Mouse (Mus musculus) liver, adult 2 months (tissue): ENCODE results near the gene Rcc1l. TPM values are rescaled to one million over a fixed set of nuclear protein-coding genes. Genes with fewer than 3 reads are reported as not detected.

ENCODE experiments used
- DNase-seq: peaks from one replicate; pipeline ENCODE4 v3.0.0-alpha.2; 2011; ENCODE audit warnings: low read depth, low spot score; ENCODE audit errors: extremely low read depth
- H3K27ac ChIP-seq: fragments of 200-500 bp; replicated peaks from 2 replicates; pipeline ENCODE4 v1.5.1; 2012; ENCODE audit warnings: low read depth, mild to moderate bottlenecking, control low read depth, inconsistent platforms, low read length; ENCODE audit not compliant: insufficient read depth
- H3K27me3 ChIP-seq: fragments of 200-500 bp; 2 replicates; pipeline ENCODE4 v1.6.1; 2012; ENCODE audit warnings: mild to moderate bottlenecking, moderate library complexity, low read length, inconsistent platforms; ENCODE audit not compliant: control insufficient read depth, insufficient read depth
- H3K36me3 ChIP-seq: fragments of 200-500 bp; 2 replicates; pipeline ENCODE4 v1.6.1; 2012; ENCODE audit warnings: low read length, inconsistent platforms; ENCODE audit not compliant: control insufficient read depth, insufficient read depth
- H3K4me1 ChIP-seq: fragments of 200-500 bp; 2 replicates; pipeline ENCODE4 v1.6.1; 2011; ENCODE audit warnings: low read length; ENCODE audit not compliant: control insufficient read depth, insufficient read depth
- H3K4me3 ChIP-seq: fragments of 200-500 bp; 2 replicates; pipeline ENCODE4 v1.5.1; 2011; ENCODE audit warnings: low read depth, mild to moderate bottlenecking, control low read depth, low read length, moderate library complexity; ENCODE audit not compliant: insufficient read depth
- H3K79me2 ChIP-seq: fragments of 200-500 bp; 2 replicates; pipeline ENCODE4 v1.6.1; 2012; ENCODE audit warnings: inconsistent platforms, mild to moderate bottlenecking, low read length, moderate library complexity; ENCODE audit not compliant: control insufficient read depth, insufficient read depth
- H3K9ac ChIP-seq: fragments of 200-500 bp; 2 replicates; pipeline ENCODE4 v1.6.1; 2012; ENCODE audit warnings: low read depth, mild to moderate bottlenecking, control low read depth, inconsistent platforms, low read length
- CTCF ChIP-seq: fragments of 200-500 bp; IDR thresholded peaks from 2 replicates; pipeline ENCODE4 v1.5.1; 2011; ENCODE audit warnings: low read depth, low read length, control low read depth
- POLR2A ChIP-seq: fragments of 200-500 bp; IDR thresholded peaks from 2 replicates; pipeline ENCODE4 v1.6.1; 2011; ENCODE audit warnings: low read length, control low read depth; ENCODE audit not compliant: insufficient read depth; ENCODE audit errors: extremely low read depth
- WGBS: fragments of 180-500 bp; shearing (Covaris S2); methylation state at CpG from one replicate; pipeline ENCODE4 v1.1.7; 2018; 5-methylcytosine and 5-hydroxymethylcytosine counted together
- polyA plus RNA-seq: library from polyadenylated mRNA; depleted of rRNA; stranded (reverse); fragments of >200 nt; gene quantifications from 2 replicates; pipeline ENCODE4 v1.2.3, GENCODE M21; 2012
- total RNA-seq: library from RNA; depleted of rRNA; stranded (reverse); fragments of >200 nt; gene quantifications from 2 replicates; pipeline ENCODE4 v1.2.3, GENCODE M21; 2014

The Rcc1l gene
- total and polyA plus RNA-seq, 2 experiments, result 9.9 to 16.4 TPM

- H3K27ac ChIP-seq, result no peak overlapping the region
- H3K79me2 ChIP-seq, result no peaks in the 10 kb centered on the region
- WGBS, result 83% methylated on average over 5 of the region's 5 CpGs
- no peak overlapping the region for H3K9ac ChIP-seq
- no peaks in the 10 kb centered on the region for H3K4me1 ChIP-seq
- no peak for DNase-seq
- H3K4me3 ChIP-seq, result no peak overlapping the region
- H3K27me3 ChIP-seq, result no peaks in the 10 kb centered on the region
- H3K36me3 ChIP-seq, result no peaks in the 10 kb centered on the region
- TF ChIP-seq CTCF (no peak), POLR2A (no peak)
Observed at GRCm38 (mm10) chr5:134114981-134115380, 61.6 kb downstream of the Rcc1l start.

GRCm38 (mm10) chr5:134105829-134106228 is 70.7 kb downstream of the Rcc1l start:
- Histone ChIP-seq H3K36me3 (no peaks in the 10 kb centered on the region), H3K27me3 (no peaks in the 10 kb centered on the region), H3K79me2 (no peaks in the 10 kb centered on the region), H3K4me3 (no peak overlapping the region), H3K9ac (no peak overlapping the region), H3K27ac (no peak overlapping the region), H3K4me1 (no peaks in the 10 kb centered on the region)
- no peak for TF ChIP-seq CTCF
- no peak for DNase-seq
- 78% methylated on average over 8 of the region's 8 CpGs for WGBS

- 87% methylated on average over 6 of the region's 6 CpGs for WGBS
Observed at GRCm38 (mm10) chr5:134102720-134103119, 73.9 kb downstream of the Rcc1l start.

GRCm38 (mm10) chr5:134101883-134102282 is 74.7 kb downstream of the Rcc1l start:
- Histone ChIP-seq H3K27me3 (no peaks in the 10 kb centered on the region), H3K36me3 (no peaks in the 10 kb centered on the region), H3K4me1 (peaks cover 5% of the 10 kb centered on the region; the same call in 1 of the 2 replicates), H3K79me2 (no peaks in the 10 kb centered on the region), H3K9ac (no peak overlapping the region), H3K27ac (no peak overlapping the region), H3K4me3 (no peak overlapping the region)
- peak; percentile 76 for DNase-seq
- no peak for TF ChIP-seq POLR2A
- TF ChIP-seq CTCF, result no peak
- 25% methylated on average over 5 of the region's 5 CpGs for WGBS

More at GRCm38 (mm10) chr5:134102720-134103119, 73.9 kb downstream of the Rcc1l start:
- H3K27ac ChIP-seq, result no peak overlapping the region
- no peaks in the 10 kb centered on the region for H3K36me3 ChIP-seq
- no peak for DNase-seq
- H3K79me2 ChIP-seq, result no peaks in the 10 kb centered on the region
- H3K9ac ChIP-seq, result no peak overlapping the region
- no peak overlapping the region for H3K4me3 ChIP-seq
- TF ChIP-seq CTCF, result no peak
- peaks cover 5% of the 10 kb centered on the region; the same call in 1 of the 2 replicates for H3K4me1 ChIP-seq
- H3K27me3 ChIP-seq, result no peaks in the 10 kb centered on the region

- Histone ChIP-seq H3K4me1 (peaks cover 5% of the 10 kb centered on the region; the same call in 1 of the 2 replicates), H3K36me3 (no peaks in the 10 kb centered on the region), H3K9ac (no peak overlapping the region), H3K79me2 (no peaks in the 10 kb centered on the region), H3K4me3 (no peak overlapping the region), H3K27me3 (no peaks in the 10 kb centered on the region), H3K27ac (no peak overlapping the region)
- no peak for TF ChIP-seq CTCF
- TF ChIP-seq POLR2A, result no peak
- no peak for DNase-seq
- WGBS, result 69% methylated on average over 5 of the region's 5 CpGs
Observed at GRCm38 (mm10) chr5:134101322-134101721, 75.3 kb downstream of the Rcc1l start.

- no peak for TF ChIP-seq CTCF
- Histone ChIP-seq H3K36me3 (no peaks in the 10 kb centered on the region), H3K4me3 (peak overlapping the region; percentile 66), H3K4me1 (peaks cover 5% of the 10 kb centered on the region; the same call in 1 of the 2 replicates), H3K9ac (no peak overlapping the region), H3K27me3 (no peaks in the 10 kb centered on the region), H3K79me2 (no peaks in the 10 kb centered on the region), H3K27ac (no peak overlapping the region)
- WGBS, result 19% methylated on average over 17 of the region's 17 CpGs
- no peak for DNase-seq
Observed at GRCm38 (mm10) chr5:134100232-134100771, 76.3 kb downstream of the Rcc1l start.
